Mouse (Mus musculus): ENCODE results near the gene Opcml.

DNA sequence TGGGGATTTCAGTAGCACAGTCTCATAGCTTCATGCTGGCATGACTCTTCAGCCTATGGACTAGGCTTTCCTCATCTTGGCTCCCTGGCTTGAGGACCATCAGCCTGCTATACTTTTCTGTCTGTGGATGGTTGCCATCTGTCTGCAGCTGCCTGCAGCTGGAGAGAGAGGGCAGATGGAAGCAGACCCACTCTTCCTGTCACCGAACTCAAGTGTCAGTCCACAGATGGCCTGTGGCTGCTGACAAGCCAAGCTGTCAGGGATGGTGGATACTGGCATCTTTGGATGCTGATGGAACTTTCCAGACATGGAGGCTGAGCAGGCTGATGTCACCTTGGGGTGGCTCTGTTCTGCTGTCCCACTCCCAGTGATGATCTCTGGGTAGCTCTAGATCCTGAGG lies 6.0 kb downstream of the Opcml start:
- TF ChIP-seq CTCF (IDR thresholded peaks at IDR 0.05; ENCODE audit: control insufficient read depth, insufficient read depth, insufficient read length) (no peak), USF1 (IDR thresholded peaks at IDR 0.05; ENCODE audit: low read depth) (no peak)
